Mouse (Mus musculus): ENCODE results near the gene Evi5. TPM values are rescaled to one million over a fixed set of nuclear protein-coding genes. Genes with fewer than 3 reads are reported as not detected.

The Evi5 gene
- polyA plus RNA-seq, 1 experiment = 15.1 TPM

- Histone ChIP-seq H3K27me3 (ENCODE audit: control insufficient read depth, insufficient read depth, low read length) (no peaks in the 10 kb centered on the region), H3K27ac (ENCODE audit: control insufficient read depth, insufficient read depth, low read depth, low read length) (no peak overlapping the region), H3K4me1 (ENCODE audit: control insufficient read depth, insufficient read depth, low read length) (no peaks in the 10 kb centered on the region), H3K36me3 (ENCODE audit: control insufficient read depth, insufficient read depth, low read length) (no peaks in the 10 kb centered on the region), H3K4me3 (ENCODE audit: control insufficient read depth, low read depth, low read length) (no peak overlapping the region)
- TF ChIP-seq POLR2A (IDR thresholded peaks at IDR 0.05; ENCODE audit: control insufficient read depth, low read depth, low read length) = no peak
- no peak for TF ChIP-seq CTCF (IDR thresholded peaks at IDR 0.05; ENCODE audit: control insufficient read depth, insufficient read depth, insufficient replicate concordance, low read depth, low read length)
These were observed 76.6 kb downstream of the Evi5 start for GRCm38 (mm10) chr5:107798290-107798689.

GRCm38 (mm10) chr5:107793927-107794326, 81.0 kb downstream of the Evi5 start:
- no peak for TF ChIP-seq CTCF (IDR thresholded peaks at IDR 0.05; ENCODE audit: control insufficient read depth, insufficient read depth, insufficient replicate concordance, low read depth, low read length)
- TF ChIP-seq POLR2A (IDR thresholded peaks at IDR 0.05; ENCODE audit: control insufficient read depth, low read depth, low read length) = no peak
- Histone ChIP-seq H3K36me3 (ENCODE audit: control insufficient read depth, insufficient read depth, low read length) (no peaks in the 10 kb centered on the region), H3K4me1 (ENCODE audit: control insufficient read depth, insufficient read depth, low read length) (no peaks in the 10 kb centered on the region), H3K4me3 (ENCODE audit: control insufficient read depth, low read depth, low read length) (no peak overlapping the region), H3K27me3 (ENCODE audit: control insufficient read depth, insufficient read depth, low read length) (no peaks in the 10 kb centered on the region), H3K27ac (ENCODE audit: control insufficient read depth, insufficient read depth, low read depth, low read length) (no peak overlapping the region)

- TF ChIP-seq CTCF (IDR thresholded peaks at IDR 0.05; ENCODE audit: control insufficient read depth, insufficient read depth, insufficient replicate concordance, low read depth, low read length) = no peak
- no peak for TF ChIP-seq POLR2A (IDR thresholded peaks at IDR 0.05; ENCODE audit: control insufficient read depth, low read depth, low read length)
- Histone ChIP-seq H3K27me3 (ENCODE audit: control insufficient read depth, insufficient read depth, low read length) (no peaks in the 10 kb centered on the region), H3K36me3 (ENCODE audit: control insufficient read depth, insufficient read depth, low read length) (no peaks in the 10 kb centered on the region), H3K4me1 (ENCODE audit: control insufficient read depth, insufficient read depth, low read length) (no peaks in the 10 kb centered on the region), H3K4me3 (ENCODE audit: control insufficient read depth, low read depth, low read length) (no peak overlapping the region), H3K27ac (ENCODE audit: control insufficient read depth, insufficient read depth, low read depth, low read length) (no peak overlapping the region)
These were observed 81.6 kb downstream of the Evi5 start for GRCm38 (mm10) chr5:107793258-107793657.

DNA sequence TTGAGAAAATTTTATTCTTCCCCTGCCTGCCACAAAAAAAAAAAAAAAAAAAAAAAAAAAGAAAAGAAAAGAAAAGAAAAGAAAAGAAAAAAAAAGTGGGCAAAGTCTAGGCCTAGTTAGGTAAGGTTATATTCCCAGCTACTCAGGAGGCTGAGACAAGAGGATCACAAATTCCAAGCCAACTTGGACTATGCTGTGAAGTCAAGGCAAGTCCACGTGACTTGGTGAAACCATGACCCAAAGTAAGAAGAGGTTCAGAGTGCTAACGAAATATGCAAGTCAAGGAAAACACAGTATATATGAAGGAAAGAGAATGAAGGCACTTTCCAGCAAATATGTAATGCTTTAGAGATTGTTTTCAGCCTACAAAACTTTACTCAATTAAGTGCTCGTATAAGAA, 82.4 kb downstream of the Evi5 start:
- Histone ChIP-seq H3K27ac (ENCODE audit: control insufficient read depth, insufficient read depth, low read depth, low read length) (no peak overlapping the region), H3K36me3 (ENCODE audit: control insufficient read depth, insufficient read depth, low read length) (no peaks in the 10 kb centered on the region), H3K27me3 (ENCODE audit: control insufficient read depth, insufficient read depth, low read length) (no peaks in the 10 kb centered on the region), H3K4me3 (ENCODE audit: control insufficient read depth, low read depth, low read length) (no peak overlapping the region), H3K4me1 (ENCODE audit: control insufficient read depth, insufficient read depth, low read length) (no peaks in the 10 kb centered on the region)
- TF ChIP-seq CTCF (IDR thresholded peaks at IDR 0.05; ENCODE audit: control insufficient read depth, insufficient read depth, insufficient replicate concordance, low read depth, low read length) (no peak), POLR2A (IDR thresholded peaks at IDR 0.05; ENCODE audit: control insufficient read depth, low read depth, low read length) (no peak)

GRCm38 (mm10) chr5:107791966-107792365, 82.9 kb downstream of the Evi5 start:
- H3K4me1 ChIP-seq (ENCODE audit: control insufficient read depth, insufficient read depth, low read length) = no peaks in the 10 kb centered on the region
- TF ChIP-seq POLR2A (IDR thresholded peaks at IDR 0.05; ENCODE audit: control insufficient read depth, low read depth, low read length) (no peak), CTCF (IDR thresholded peaks at IDR 0.05; ENCODE audit: control insufficient read depth, insufficient read depth, insufficient replicate concordance, low read depth, low read length) (no peak)
- H3K36me3 ChIP-seq (ENCODE audit: control insufficient read depth, insufficient read depth, low read length) = no peaks in the 10 kb centered on the region
- no peaks in the 10 kb centered on the region for H3K27me3 ChIP-seq (ENCODE audit: control insufficient read depth, insufficient read depth, low read length)
- H3K27ac ChIP-seq (ENCODE audit: control insufficient read depth, insufficient read depth, low read depth, low read length) = no peak overlapping the region
- H3K4me3 ChIP-seq (ENCODE audit: control insufficient read depth, low read depth, low read length) = no peak overlapping the region

DNA sequence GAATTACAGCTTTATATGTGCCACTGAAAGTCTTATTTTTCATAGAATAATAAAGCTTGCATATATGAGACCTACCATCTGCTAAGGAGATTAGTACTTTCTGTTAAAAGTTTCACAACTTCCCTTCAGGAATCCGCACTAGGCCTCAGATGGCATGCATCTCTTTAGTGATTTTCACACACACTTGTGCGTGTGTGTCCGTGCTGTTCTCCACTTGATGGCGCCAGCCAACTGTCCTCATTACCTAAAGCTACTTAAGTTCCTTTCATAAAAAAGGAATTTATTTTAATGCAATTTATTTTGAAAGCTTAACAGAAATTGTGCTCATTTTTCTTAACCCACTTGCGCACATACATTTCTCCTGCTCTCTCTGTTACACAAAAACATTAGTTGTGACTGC, 85.4 kb downstream of the Evi5 start:
- no peaks in the 10 kb centered on the region for H3K27me3 ChIP-seq (ENCODE audit: control insufficient read depth, insufficient read depth, low read length)
- no peaks in the 10 kb centered on the region for H3K4me1 ChIP-seq (ENCODE audit: control insufficient read depth, insufficient read depth, low read length)
- H3K4me3 ChIP-seq (ENCODE audit: control insufficient read depth, low read depth, low read length) = no peak overlapping the region
- H3K27ac ChIP-seq (ENCODE audit: control insufficient read depth, insufficient read depth, low read depth, low read length) = no peak overlapping the region
- H3K36me3 ChIP-seq (ENCODE audit: control insufficient read depth, insufficient read depth, low read length) = no peaks in the 10 kb centered on the region
- TF ChIP-seq CTCF (IDR thresholded peaks at IDR 0.05; ENCODE audit: control insufficient read depth, insufficient read depth, insufficient replicate concordance, low read depth, low read length) (peak; percentile 10; the same call in 1 of the 2 replicates), POLR2A (IDR thresholded peaks at IDR 0.05; ENCODE audit: control insufficient read depth, low read depth, low read length) (no peak)

DNA sequence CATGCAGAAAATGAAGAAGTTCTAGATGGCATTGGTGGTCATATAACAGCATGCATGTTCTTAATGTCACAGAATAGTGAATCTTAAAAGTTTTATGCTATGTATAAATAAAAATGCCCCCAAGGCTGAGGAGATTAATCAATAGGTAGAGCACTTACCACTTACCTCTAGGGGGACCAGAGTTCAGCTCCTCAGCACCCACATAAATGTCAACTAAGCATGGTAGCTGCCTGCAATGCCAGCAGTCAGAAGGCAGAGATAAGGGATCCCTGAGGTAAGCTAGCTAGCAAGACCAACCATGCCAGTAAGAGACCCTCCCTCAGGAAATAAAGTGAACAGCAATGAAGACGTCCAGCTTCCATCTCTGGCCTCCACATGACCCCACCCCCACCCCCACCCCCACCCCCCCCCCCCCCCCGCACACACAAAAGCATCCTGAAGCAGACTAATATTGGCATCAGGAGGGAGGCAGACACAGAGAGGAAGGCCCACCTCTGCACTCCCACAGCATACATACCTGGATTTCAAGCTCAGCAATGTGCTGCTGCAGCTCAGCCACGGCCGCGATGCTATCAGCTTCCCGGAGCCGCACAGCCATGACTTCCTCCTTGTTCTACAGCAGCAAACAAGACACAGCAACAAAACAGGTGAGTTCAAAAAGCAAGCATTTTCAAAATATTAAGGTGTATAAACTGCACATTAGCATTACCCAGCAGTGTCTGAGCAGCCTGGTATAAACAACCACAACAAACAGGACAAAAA, 87.0 kb downstream of the Evi5 start:
- TF ChIP-seq POLR2A (IDR thresholded peaks at IDR 0.05; ENCODE audit: control insufficient read depth, low read depth, low read length) = no peak
- TF ChIP-seq CTCF (IDR thresholded peaks at IDR 0.05; ENCODE audit: control insufficient read depth, insufficient read depth, insufficient replicate concordance, low read depth, low read length) = no peak
- Histone ChIP-seq H3K4me1 (ENCODE audit: control insufficient read depth, insufficient read depth, low read length) (no peaks in the 10 kb centered on the region), H3K36me3 (ENCODE audit: control insufficient read depth, insufficient read depth, low read length) (no peaks in the 10 kb centered on the region), H3K4me3 (ENCODE audit: control insufficient read depth, low read depth, low read length) (no peak overlapping the region), H3K27ac (ENCODE audit: control insufficient read depth, insufficient read depth, low read depth, low read length) (no peak overlapping the region), H3K27me3 (ENCODE audit: control insufficient read depth, insufficient read depth, low read length) (no peaks in the 10 kb centered on the region)
